Mouse (Mus musculus) monocyte, adult 2 months (primary cell): ENCODE data around the gene Ube2d2b.

Source experiments
- DNase-seq, 2 experiments: peaks; one replicate each; pipeline ENCODE4 v3.0.0; 2022; ENCODE audit warnings: low spot score in 2 of 2, low read depth in 1 of 2

Gene Ube2d2b

GRCm38 (mm10) chr5:107829998-107830560, at the start of gene Ube2d2b:
Gene Ube2d2b, plus strand, starts transcription at chr5:107830099.
- no peak for DNase-seq

- DNase-seq: no peak
Measured at GRCm38 (mm10) chr5:107782360-107782759, 47.5 kb upstream of the Ube2d2b start.

GRCm38 (mm10) chr5:107787682-107788443, 42.0 kb upstream of the Ube2d2b start:
- DNase-seq: no peak

GRCm38 (mm10) chr5:107789492-107789891, 40.4 kb upstream of the Ube2d2b start:
- DNase-seq: no peak

GRCm38 (mm10) chr5:107791966-107792365, 37.9 kb upstream of the Ube2d2b start:
- no peak for DNase-seq

GRCm38 (mm10) chr5:107792516-107792915, 37.4 kb upstream of the Ube2d2b start:
- DNase-seq: no peak

- no peak for DNase-seq
Measured at GRCm38 (mm10) chr5:107793258-107793657, 36.6 kb upstream of the Ube2d2b start.

GRCm38 (mm10) chr5:107793927-107794326, 36.0 kb upstream of the Ube2d2b start:
- no peak for DNase-seq

GRCm38 (mm10) chr5:107798290-107798689, 31.6 kb upstream of the Ube2d2b start:
- no peak for DNase-seq

GRCm38 (mm10) chr5:107801234-107801633, 28.7 kb upstream of the Ube2d2b start:
- DNase-seq: no peak

GRCm38 (mm10) chr5:107802621-107803020, 27.3 kb upstream of the Ube2d2b start:
- no peak for DNase-seq

- no peak for DNase-seq
Measured at GRCm38 (mm10) chr5:107807496-107807895, 22.4 kb upstream of the Ube2d2b start.

- no peak for DNase-seq
Measured at GRCm38 (mm10) chr5:107814651-107815050, 15.2 kb upstream of the Ube2d2b start.

GRCm38 (mm10) chr5:107822521-107822920, 7.4 kb upstream of the Ube2d2b start:
- no peak for DNase-seq

GRCm38 (mm10) chr5:107831351-107831750, 1.5 kb downstream of the Ube2d2b start:
- DNase-seq: no peak

- DNase-seq: no peak
Measured at GRCm38 (mm10) chr5:107834287-107834686, 4.4 kb downstream of the Ube2d2b start.

GRCm38 (mm10) chr5:107838891-107839644, 9.2 kb downstream of the Ube2d2b start:
- DNase-seq: no peak

GRCm38 (mm10) chr5:107840549-107841238, 10.8 kb downstream of the Ube2d2b start:
- no peak for DNase-seq

GRCm38 (mm10) chr5:107847349-107847748, 17.4 kb downstream of the Ube2d2b start:
- no peak for DNase-seq

GRCm38 (mm10) chr5:107847817-107848216, 17.9 kb downstream of the Ube2d2b start:
- DNase-seq: no peak

- DNase-seq: no peak
Measured at GRCm38 (mm10) chr5:107848964-107849363, 19.1 kb downstream of the Ube2d2b start.
